Mouse (Mus musculus): ENCODE measurements around the gene Rpf1.

Rpf1 gene

GRCm38 (mm10) chr3:146520798-146521651 is at the start of gene Rpf1:
Rpf1 (minus strand) TSS chr3:146521429.
- DNase-seq (ENCODE audit: low read depth): peak; percentile 73

DNA sequence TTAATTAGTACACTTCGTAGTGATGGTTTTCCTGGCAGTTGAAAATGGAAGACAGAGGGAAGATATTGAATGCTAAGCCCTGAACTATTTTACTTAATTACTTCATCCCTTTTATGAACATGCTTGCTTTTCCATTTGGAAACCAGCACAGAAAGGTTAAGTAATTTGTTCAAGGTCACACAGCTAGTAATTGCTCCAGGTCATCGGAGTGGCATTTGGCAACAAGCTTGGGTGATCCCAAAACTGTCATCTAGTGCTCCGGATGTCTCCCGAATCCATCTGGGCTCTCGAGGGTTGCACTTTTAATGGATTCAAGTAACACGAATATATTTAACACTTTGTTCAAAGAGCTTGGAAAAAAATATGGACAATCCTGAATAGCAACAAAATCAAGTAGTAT is 49.7 kb upstream of the Rpf1 start:
- no peak for DNase-seq (ENCODE audit: low read depth)

- DNase-seq (ENCODE audit: low read depth): no peak
Measured at GRCm38 (mm10) chr3:146570148-146570782, 49.0 kb upstream of the Rpf1 start, which contains the start of gene Uox. Uox (plus strand) TSS chr3:146570426.

DNA sequence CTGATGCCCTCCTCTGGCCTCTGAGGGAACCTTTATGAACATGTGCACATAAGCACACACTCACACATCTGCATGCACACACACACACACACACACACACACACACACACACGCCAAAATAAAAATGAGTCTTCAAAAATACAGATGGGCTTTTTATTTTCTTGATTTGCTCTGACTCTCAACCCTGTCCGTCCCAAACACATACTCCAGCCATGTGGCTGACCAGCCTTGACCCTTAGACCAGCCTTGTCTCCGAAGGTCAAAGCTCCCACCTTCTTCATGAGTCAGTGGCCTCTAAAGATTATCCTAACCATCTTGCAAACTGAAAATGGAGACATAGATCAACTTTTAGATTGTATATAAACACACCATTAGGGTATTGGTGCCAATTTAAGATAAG is 48.4 kb upstream of the Rpf1 start:
- no peak for DNase-seq (ENCODE audit: low read depth)

GRCm38 (mm10) chr3:146567884-146568530 is 46.8 kb upstream of the Rpf1 start:
- peak; percentile 79 for DNase-seq (ENCODE audit: low read depth)

- DNase-seq (ENCODE audit: low read depth): no peak
Measured at GRCm38 (mm10) chr3:146567366-146567765, 46.1 kb upstream of the Rpf1 start.

GRCm38 (mm10) chr3:146565065-146565411 is 43.8 kb upstream of the Rpf1 start:
- DNase-seq (ENCODE audit: low read depth): no peak

DNA sequence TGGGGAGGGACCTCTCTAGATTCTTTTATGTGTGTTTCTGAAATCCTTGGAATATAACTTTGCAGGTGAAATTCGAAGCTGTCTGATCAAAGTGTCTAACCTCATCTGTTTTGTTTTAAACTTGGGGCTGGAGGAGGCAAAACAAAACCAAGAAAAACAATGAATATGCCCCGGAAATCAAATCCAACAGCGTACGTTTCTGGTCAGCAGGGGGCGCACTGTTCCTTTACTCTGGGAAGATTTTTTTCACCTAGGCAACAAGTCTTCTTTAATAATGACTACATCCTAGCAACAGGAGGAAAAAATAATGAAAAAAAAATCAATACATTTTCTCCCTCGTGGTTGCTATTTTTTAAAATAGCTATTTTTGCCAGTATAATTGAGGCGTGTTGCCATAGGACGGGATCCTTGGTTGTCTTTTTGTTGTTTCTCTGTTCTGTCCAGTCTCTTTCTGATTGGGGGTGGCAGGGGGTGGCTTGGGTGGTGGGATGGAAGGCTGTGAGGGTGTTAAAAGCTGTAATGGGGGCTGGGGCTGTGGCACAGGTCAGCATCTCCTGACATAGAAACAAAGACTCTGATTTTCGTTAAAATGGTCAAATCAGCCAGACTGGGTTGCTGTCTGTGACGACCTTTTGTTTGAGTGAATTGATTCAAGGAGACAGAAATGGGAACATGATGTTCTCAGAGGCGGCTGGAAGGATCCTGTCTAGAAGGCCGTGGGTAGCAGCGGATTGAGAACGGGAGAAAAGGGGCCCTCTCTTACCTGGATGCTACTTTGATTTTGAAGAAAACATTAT is 43.2 kb upstream of the Rpf1 start:
- peak; percentile 76 for DNase-seq (ENCODE audit: low read depth)

DNA sequence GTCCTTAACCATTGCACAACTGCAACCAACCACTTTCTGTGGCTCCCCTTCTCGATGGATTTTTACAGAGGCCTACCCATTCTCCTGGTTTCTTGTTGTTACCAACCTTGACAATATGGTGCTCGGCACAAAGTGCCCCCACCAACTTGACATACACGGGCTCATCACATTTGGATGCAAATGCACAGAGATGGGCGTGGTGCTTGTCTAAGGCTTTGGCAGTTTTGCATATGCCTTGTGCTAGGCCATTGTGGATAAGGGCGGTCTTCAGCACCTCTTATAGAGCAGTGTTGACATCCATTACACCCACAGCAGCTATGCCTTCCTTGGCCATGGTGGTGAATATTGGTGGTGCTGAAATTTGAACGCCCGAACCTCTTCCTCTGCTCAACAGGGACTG is 41.7 kb upstream of the Rpf1 start:
- no peak for DNase-seq (ENCODE audit: low read depth)

- no peak for DNase-seq (ENCODE audit: low read depth)
Measured at GRCm38 (mm10) chr3:146557507-146557906, 36.3 kb upstream of the Rpf1 start.

DNA sequence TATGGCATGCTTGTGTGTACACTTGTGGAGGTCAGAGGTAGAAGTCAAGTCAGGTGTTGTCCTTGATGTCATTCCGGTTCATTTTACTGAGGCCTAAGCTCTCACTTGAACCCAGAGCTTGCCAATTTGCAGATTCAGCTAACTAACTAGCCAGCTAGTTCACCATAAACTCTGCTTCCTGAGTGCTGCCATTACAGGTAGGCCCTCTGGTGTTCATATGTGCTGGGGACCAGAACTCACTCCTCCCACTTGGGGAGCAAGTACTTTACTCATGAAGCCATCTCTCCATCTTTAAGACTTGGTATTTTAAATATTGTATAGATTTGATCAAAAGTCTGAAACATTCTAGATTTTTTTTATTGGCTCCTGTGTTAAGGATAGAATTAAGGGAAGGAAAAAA is 35.3 kb upstream of the Rpf1 start:
- no peak for DNase-seq (ENCODE audit: low read depth)

GRCm38 (mm10) chr3:146554816-146555215 is 33.6 kb upstream of the Rpf1 start:
- DNase-seq (ENCODE audit: low read depth): peak; percentile 78

DNA sequence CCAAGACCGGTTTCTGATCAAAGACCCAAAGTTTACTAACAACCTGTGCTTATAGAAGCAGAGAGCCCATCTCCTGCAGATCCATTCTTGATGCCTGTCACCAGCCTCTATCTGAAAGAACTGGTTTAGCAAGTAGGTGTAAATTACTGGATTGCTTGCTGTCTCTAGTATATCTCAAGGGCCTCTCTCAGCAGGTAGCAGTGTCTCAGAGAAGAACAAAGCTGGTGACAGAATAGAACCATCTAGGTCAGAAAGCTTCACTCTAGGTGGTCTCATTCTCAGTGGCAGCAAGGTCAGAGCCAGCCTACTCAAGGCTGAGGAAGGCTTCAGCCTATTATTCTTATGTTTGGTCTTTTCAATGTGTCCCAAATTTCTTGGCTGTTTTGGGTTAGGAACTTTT is 22.4 kb upstream of the Rpf1 start:
- DNase-seq (ENCODE audit: low read depth): no peak

- peak; percentile 25 for DNase-seq (ENCODE audit: low read depth)
Measured at GRCm38 (mm10) chr3:146540521-146541273, 19.5 kb upstream of the Rpf1 start.

DNA sequence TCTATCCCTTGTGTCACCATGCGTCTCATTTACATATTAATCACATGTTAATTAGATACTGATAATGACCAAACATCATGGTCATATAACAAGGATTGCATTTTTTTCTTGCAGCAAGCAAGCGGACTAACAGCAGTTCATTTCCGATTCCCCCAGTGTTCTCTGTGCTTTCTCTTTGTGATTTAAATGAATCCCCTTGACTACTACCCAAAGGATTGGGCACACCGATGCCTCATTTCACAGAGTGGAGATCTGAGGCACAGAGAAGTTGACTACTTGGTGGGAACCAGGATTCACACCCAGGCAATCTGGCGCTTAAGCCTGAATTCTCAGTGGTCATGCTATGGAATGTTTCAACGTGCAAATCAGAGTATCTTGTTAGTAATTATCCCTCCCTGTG is 13.8 kb upstream of the Rpf1 start:
- DNase-seq (ENCODE audit: low read depth): no peak

- DNase-seq (ENCODE audit: low read depth): no peak
Measured at GRCm38 (mm10) chr3:146528335-146528734, 7.1 kb upstream of the Rpf1 start.

- DNase-seq (ENCODE audit: low read depth): no peak
Measured at GRCm38 (mm10) chr3:146521652-146522020, 407 bp upstream of the Rpf1 start.

DNA sequence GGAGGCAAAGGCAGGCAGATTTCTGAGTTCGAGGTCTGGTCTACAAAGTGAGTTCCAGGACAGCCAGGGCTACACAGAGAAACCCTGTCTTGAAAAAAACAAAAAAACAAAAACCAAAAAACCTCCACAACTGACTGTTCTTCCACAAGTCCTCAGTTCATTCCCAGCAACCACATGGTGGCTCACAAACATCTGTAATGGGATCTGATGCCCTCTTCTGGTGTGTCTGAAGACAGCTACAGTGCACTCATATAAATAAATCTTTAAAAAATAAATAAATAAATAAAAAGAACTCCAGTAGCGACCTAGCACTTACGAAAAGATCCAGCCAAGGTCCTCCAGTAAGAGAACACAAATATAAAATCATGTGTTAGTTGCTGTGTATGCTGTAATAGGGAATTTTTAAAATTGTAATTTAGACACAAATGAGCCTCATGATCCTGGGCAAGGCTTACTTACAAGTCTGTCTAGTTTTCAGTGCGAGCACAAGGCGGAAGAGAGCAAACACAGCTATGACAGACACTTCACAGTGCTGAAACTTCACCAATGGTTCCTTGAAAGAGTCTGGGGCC is 917 bp downstream of the Rpf1 start:
- DNase-seq (ENCODE audit: low read depth): no peak

DNA sequence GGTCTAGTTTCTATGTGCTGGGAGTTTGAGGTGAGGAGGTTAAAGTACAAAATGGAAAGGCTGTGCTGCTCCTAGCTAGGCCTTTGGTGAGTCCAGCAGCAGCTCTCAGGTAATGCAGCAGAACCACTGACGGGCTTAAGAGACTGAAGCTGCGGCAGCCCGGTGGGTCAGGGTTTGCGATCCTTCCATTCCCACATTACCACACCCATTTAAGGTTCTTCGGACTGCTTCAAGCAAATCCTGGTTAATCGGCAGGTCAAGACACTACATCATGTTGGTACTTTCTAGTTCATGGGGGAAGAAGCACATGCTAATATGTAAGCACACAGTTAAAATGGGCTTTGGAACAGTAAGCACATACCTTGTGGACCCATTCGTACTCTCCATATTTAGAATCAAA is 14.5 kb downstream of the Rpf1 start:
- no peak for DNase-seq (ENCODE audit: low read depth)

GRCm38 (mm10) chr3:146501601-146502123 is 19.6 kb downstream of the Rpf1 start:
- no peak for DNase-seq (ENCODE audit: low read depth)

- no peak for DNase-seq (ENCODE audit: low read depth)
Measured at GRCm38 (mm10) chr3:146500810-146501201, 20.4 kb downstream of the Rpf1 start.
